Mouse (Mus musculus): ENCODE data around the gene Gm43064.

DNA sequence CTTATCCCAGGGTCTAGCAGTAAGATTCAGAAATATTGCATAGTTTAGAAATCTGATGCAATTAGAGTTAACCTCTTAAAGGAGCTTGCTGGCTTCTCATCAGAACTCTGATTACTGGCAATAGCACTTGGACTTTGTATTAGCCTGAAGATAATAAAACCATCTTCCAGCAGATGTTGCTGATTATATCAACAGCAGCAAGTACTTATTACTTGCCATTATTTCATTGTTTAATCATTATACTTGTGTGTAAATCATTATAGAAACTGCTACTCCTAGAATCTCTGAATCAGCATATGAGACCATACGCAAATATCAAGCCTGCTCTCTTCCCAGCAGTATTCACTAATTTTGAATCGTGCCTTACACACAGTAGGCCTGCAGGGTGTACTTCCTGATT, 24.6 kb downstream of the Gm43064 start:
- no peak for TF ChIP-seq CTCF (conservative IDR thresholded peaks at IDR 0.05; ENCODE audit: insufficient read depth, insufficient read length, low read depth, low read length)
- TF ChIP-seq POLR2A (IDR thresholded peaks at IDR 0.05; ENCODE audit: low read depth, low read length) = no peak
